Mouse (Mus musculus) heart, postnatal 0 days (tissue): Measurements from ENCODE around the gene Lrrc1. TPM values are rescaled to one million over a fixed set of nuclear protein-coding genes. Genes with fewer than 3 reads are reported as not detected.
A peak's percentile ranks its signal among the peaks of the same experiment; 100 is the strongest.

Experiments
- ATAC-seq: fragments of 200-750 bp; cut with Nextera tagmentation; 2 replicates; pipeline ENCODE4 v1.8.0; 2017; ENCODE audit warnings: low read depth, moderate number of reproducible peaks, moderate library complexity; ENCODE audit not compliant: insufficient read depth
- DNase-seq: peaks from one replicate; pipeline ENCODE4 v3.0.0-alpha.2; 2016; ENCODE audit warnings: low spot score
- H3K27ac ChIP-seq: fragments of 300-500 bp; sonication (generic); 2 replicates; pipeline ENCODE4 v1.5.1; 2014; ENCODE audit warnings: low read depth, mild to moderate bottlenecking
- H3K27me3 ChIP-seq: fragments of 300-500 bp; sonication (generic); 2 replicates; pipeline ENCODE4 v1.6.1; 2014; ENCODE audit warnings: low read length, mixed read lengths; ENCODE audit not compliant: control insufficient read depth, insufficient read depth
- H3K36me3 ChIP-seq: fragments of 300-500 bp; sonication (generic); replicated peaks from 2 replicates; pipeline ENCODE4 v1.6.1; 2014; ENCODE audit warnings: low read length, mixed read lengths; ENCODE audit not compliant: control insufficient read depth, insufficient read depth
- H3K4me1 ChIP-seq: fragments of 300-500 bp; sonication (generic); 2 replicates; pipeline ENCODE4 v1.6.1; 2014; ENCODE audit warnings: antibody characterized with exemption; ENCODE audit not compliant: control insufficient read depth, insufficient read depth
- H3K4me2 ChIP-seq: fragments of 300-500 bp; sonication (generic); 2 replicates; pipeline ENCODE4 v1.6.1; 2014; ENCODE audit warnings: low read depth, mild to moderate bottlenecking, low read length, moderate library complexity
- H3K4me3 ChIP-seq: fragments of 300-500 bp; sonication (generic); 2 replicates; pipeline ENCODE4 v1.5.1; 2014; ENCODE audit warnings: low read depth, low read length
- H3K9ac ChIP-seq: fragments of 300-500 bp; sonication (generic); replicated peaks from 2 replicates; pipeline ENCODE4 v1.6.1; 2014; ENCODE audit warnings: low read depth, low read length, mixed read lengths
- H3K9me3 ChIP-seq: fragments of 300-500 bp; sonication (generic); replicated peaks from 2 replicates; pipeline ENCODE4 v1.6.1; 2016; ENCODE audit warnings: low read length; ENCODE audit not compliant: control insufficient read depth
- CTCF ChIP-seq: IDR thresholded peaks from 2 replicates; pipeline ENCODE4 v1.5.1; 2016; ENCODE audit warnings: antibody characterized with exemption, control low read depth, low read depth
- EP300 ChIP-seq: IDR thresholded peaks from 2 replicates; pipeline ENCODE4 v1.6.1; 2016; ENCODE audit warnings: antibody characterized with exemption, low read depth
- WGBS: fragments of 180-500 bp; shearing (Covaris S2); extraction: QIAGEN DNeasy Blood & Tissue Kit; methylation state at CpG from one replicate; pipeline ENCODE4 v1.1.7; 2014; 5-methylcytosine and 5-hydroxymethylcytosine counted together
- polyA plus RNA-seq: library from polyadenylated mRNA; unstranded; fragments of >200 nt; fragmentation: Nextera tagmentation; extraction: Ambion mirVana; gene quantifications from 2 replicates; pipeline ENCODE4 v1.2.1, GENCODE M21; 2015
- total RNA-seq: library from RNA; depleted of rRNA; stranded (reverse); fragments of >200 nt; gene quantifications from 2 replicates; pipeline ENCODE4 v1.2.3, GENCODE M21; 2014; ENCODE audit warnings: low replicate concordance

Lrrc1 gene
- total and polyA plus RNA-seq, 2 experiments from 2014 or later = 17.7 to 43.8 TPM

DNA sequence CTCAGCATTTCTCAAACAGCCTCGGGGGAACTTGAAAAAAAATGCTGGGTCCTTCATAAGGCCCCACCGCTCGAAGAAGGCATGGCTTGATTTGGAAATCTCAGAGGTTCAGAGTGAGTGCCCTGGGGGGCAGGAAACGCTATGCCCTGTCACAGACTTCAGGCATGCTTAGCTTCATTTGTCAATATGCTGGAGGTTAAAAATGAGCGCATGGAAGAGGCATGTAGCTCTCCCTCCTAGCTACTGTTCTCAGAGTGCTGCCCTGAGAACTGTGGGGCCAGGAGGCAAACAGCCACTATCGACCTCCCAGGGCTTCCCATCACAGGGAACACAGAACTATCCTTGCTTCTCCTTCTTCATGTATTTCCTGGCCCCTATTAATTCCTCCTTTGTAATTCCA, 47.5 kb downstream of the Lrrc1 start:
- ATAC-seq = peak; percentile 66; the same call in 1 of the 2 replicates
- WGBS = 16% methylated on average over 6 of the region's 6 CpGs
- no peak for TF ChIP-seq CTCF
- no peak for TF ChIP-seq EP300
- Histone ChIP-seq H3K9ac (peak overlapping the region; percentile 54), H3K4me2 (0 out of 2 replicates have a peak overlapping the region, but pooled peaks have one; percentile 2), H3K4me3 (no peak overlapping the region), H3K4me1 (peaks cover 31% of the 10 kb centered on the region), H3K27ac (peak overlapping the region; percentile 82), H3K27me3 (no peaks in the 10 kb centered on the region), H3K9me3 (no peaks in the 10 kb centered on the region), H3K36me3 (no peaks in the 10 kb centered on the region)
- peak; percentile 52 for DNase-seq

DNA sequence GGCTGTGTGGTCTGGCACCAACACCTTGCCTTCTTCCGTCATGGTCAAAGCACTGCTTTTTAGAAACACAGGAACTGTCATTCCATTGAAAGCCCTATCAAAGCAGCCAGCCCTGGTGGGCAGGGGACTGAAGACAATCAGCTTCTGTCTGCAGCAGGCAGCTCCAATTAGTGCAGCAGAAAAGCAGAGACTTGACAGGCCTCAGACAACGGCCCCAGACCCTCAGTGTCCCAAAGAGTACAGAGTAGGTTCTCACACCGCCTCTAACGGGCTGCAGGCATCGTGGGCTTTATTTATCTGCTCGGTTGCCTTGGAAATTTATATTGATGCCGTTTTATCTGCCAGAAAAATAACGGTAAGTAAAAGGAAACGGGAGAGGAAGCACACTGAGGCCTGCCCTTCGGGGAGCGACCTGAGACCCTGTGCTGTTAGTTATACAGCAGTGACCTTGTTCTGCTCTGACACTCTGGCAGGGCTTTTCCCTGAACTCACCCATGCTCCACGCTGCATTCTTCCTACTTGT, 48.1 kb downstream of the Lrrc1 start:
- peak; percentile 57; the same call in 1 of the 2 replicates for ATAC-seq
- H3K4me1 ChIP-seq = peaks cover 25% of the 10 kb centered on the region
- H3K27me3 ChIP-seq = no peaks in the 10 kb centered on the region
- H3K9ac ChIP-seq = peak overlapping the region; percentile 54
- peak overlapping the region; percentile 82 for H3K27ac ChIP-seq
- 0 out of 2 replicates have a peak overlapping the region, but pooled peaks have one; percentile 2 for H3K4me2 ChIP-seq
- H3K4me3 ChIP-seq = no peak overlapping the region
- no peak for TF ChIP-seq CTCF
- no peak for TF ChIP-seq EP300
- H3K9me3 ChIP-seq = no peaks in the 10 kb centered on the region
- 20% methylated on average over 12 of the region's 12 CpGs for WGBS
- no peaks in the 10 kb centered on the region for H3K36me3 ChIP-seq
- DNase-seq = peak; percentile 51

DNA sequence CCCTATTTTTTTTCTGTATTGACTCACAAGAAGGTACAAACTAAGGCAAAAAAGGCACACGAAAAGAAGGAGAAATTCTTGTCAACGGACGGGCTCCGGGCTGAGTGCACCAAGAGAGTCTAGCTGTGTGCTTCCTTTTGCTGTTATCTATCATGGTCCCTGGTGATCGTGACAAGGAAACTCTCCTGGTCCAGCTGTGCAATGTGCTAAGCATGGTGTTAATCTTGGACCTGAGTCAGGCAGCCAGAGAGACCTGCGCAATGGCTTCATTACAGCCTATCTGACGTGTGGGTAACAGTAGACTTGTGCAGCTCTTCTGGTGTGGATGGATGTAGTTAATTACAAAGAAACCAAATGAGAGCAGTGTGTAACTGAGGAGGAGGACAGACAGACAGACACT, 50.4 kb downstream of the Lrrc1 start:
- Histone ChIP-seq H3K36me3 (no peaks in the 10 kb centered on the region), H3K4me2 (no peak overlapping the region), H3K27ac (peak overlapping the region; percentile 53; the same call in 1 of the 2 replicates), H3K9ac (no peak overlapping the region), H3K27me3 (no peaks in the 10 kb centered on the region), H3K4me1 (peaks cover 23% of the 10 kb centered on the region), H3K4me3 (no peak overlapping the region), H3K9me3 (no peaks in the 10 kb centered on the region)
- no peak for TF ChIP-seq CTCF
- TF ChIP-seq EP300 = no peak
- 51% methylated on average over 7 of the region's 7 CpGs for WGBS
- no peak for DNase-seq
- ATAC-seq = peak; percentile 40; the same call in 1 of the 2 replicates

DNA sequence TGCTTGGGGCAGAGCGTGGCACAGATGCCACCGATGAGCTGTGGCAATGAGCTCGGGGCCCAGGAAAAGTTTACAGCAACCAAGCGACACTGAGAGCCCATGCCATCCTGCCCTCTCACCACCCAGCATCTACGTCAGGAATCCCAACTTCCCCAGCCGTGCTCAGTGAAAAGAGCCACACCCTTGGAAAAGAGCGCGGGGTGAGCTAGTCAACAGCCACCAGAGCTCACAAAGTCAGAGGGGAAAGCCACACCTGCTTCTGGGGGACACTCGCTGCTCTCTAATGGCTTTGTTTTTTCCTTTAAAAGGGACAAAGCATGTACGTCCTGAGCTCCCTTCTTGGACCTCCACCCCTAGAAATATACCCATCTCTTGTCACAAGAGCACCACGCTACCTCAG, 56.1 kb downstream of the Lrrc1 start:
- Histone ChIP-seq H3K4me1 (no peaks in the 10 kb centered on the region), H3K9me3 (no peaks in the 10 kb centered on the region), H3K27me3 (no peaks in the 10 kb centered on the region), H3K27ac (no peak overlapping the region), H3K36me3 (no peaks in the 10 kb centered on the region), H3K4me2 (no peak overlapping the region), H3K9ac (no peak overlapping the region), H3K4me3 (no peak overlapping the region)
- TF ChIP-seq EP300 (no peak), CTCF (no peak)
- DNase-seq (no peak), ATAC-seq (no peak)
- WGBS = 84% methylated on average over 11 of the region's 11 CpGs

DNA sequence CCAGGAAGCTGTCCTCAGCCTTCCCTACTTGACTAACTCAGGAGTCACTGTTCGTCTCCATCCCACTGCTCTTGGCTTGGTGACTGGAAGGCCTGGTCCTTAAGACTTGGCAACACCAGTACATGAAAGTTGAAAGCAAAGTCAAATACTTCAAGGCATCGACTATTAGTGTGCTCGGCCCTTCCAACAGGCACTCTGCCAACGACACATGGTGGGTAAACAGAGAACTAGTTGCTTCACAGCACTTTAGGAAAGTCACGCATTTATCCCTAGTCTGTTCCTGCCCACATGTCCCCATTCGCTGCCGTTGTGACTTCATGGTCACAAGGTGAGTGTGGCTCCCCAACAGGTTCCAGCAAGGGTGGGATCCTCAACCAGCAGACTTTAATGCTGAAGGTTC, 57.2 kb downstream of the Lrrc1 start:
- no peaks in the 10 kb centered on the region for H3K36me3 ChIP-seq
- H3K4me2 ChIP-seq = no peak overlapping the region
- no peak for TF ChIP-seq EP300
- no peak for TF ChIP-seq CTCF
- no peak overlapping the region for H3K9ac ChIP-seq
- no peak overlapping the region for H3K4me3 ChIP-seq
- ATAC-seq (no peak), DNase-seq (no peak)
- peaks cover 6% of the 10 kb centered on the region for H3K4me1 ChIP-seq
- 63% methylated on average over 7 of the region's 7 CpGs for WGBS
- no peaks in the 10 kb centered on the region for H3K27me3 ChIP-seq
- no peaks in the 10 kb centered on the region for H3K9me3 ChIP-seq
- no peak overlapping the region for H3K27ac ChIP-seq

DNA sequence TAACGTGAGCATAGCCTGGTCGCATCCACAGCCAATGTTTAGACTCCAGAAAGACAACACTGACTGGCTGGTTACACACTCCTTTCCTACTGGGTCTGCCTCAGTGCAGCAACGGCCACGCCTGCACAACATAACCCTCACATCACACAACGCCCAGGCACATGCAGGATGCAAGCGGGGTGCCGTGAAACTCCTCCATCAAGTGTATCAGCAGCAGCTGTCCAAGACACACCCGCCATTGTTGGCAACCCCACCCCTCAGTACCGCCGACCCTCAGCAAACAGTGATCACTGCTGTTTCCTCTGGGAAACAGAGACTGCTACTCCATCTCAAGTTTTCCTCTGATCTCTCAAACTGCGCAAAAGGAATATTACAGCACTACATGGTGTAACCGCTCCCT, 58.8 kb downstream of the Lrrc1 start:
- Histone ChIP-seq H3K4me2 (no peak overlapping the region), H3K27ac (no peak overlapping the region), H3K36me3 (no peaks in the 10 kb centered on the region), H3K27me3 (no peaks in the 10 kb centered on the region), H3K9me3 (no peaks in the 10 kb centered on the region), H3K4me1 (peaks cover 19% of the 10 kb centered on the region), H3K4me3 (no peak overlapping the region), H3K9ac (no peak overlapping the region)
- 75% methylated on average over 12 of the region's 12 CpGs for WGBS
- DNase-seq (no peak), ATAC-seq (no peak)
- no peak for TF ChIP-seq EP300
- TF ChIP-seq CTCF = no peak
